Mouse (Mus musculus) small intestine, adult 2 months (tissue): ENCODE data around the gene Primpol. TPM values are rescaled to one million over a fixed set of nuclear protein-coding genes. Genes with fewer than 3 reads are reported as not detected.

Experiments
- H3K27ac ChIP-seq: fragments of 200-500 bp; 2 replicates; pipeline ENCODE4 v1.5.1; 2012; ENCODE audit warnings: low read depth, low read length, control low read depth, inconsistent platforms; ENCODE audit not compliant: insufficient read depth
- H3K27me3 ChIP-seq: fragments of 200-500 bp; 2 replicates; pipeline ENCODE4 v1.6.1; 2012; ENCODE audit warnings: mild to moderate bottlenecking, moderate library complexity, low read length, inconsistent platforms; ENCODE audit not compliant: control insufficient read depth, insufficient read depth
- H3K36me3 ChIP-seq: fragments of 200-500 bp; 2 replicates; pipeline ENCODE4 v1.6.1; 2012; ENCODE audit warnings: mild to moderate bottlenecking, low read length, control low read depth, inconsistent platforms; ENCODE audit not compliant: control insufficient read depth, insufficient read depth
- H3K4me1 ChIP-seq: fragments of 200-500 bp; 2 replicates; pipeline ENCODE4 v1.6.1; 2012; ENCODE audit warnings: low read length, inconsistent platforms, mixed read lengths; ENCODE audit not compliant: control insufficient read depth, insufficient read depth, insufficient read length
- H3K4me3 ChIP-seq: fragments of 200-500 bp; 2 replicates; pipeline ENCODE4 v1.5.1; 2012; ENCODE audit warnings: low read depth, mild to moderate bottlenecking, control low read depth, inconsistent platforms, low read length, moderate library complexity
- CTCF ChIP-seq: fragments of 200-500 bp; IDR thresholded peaks from 2 replicates; pipeline ENCODE4 v1.5.1; 2012; ENCODE audit warnings: low read depth, mild to moderate bottlenecking, control low read depth, inconsistent platforms, low read length, moderate library complexity, mixed read lengths; ENCODE audit not compliant: insufficient replicate concordance, insufficient read length; ENCODE audit errors: extremely low read depth
- POLR2A ChIP-seq: fragments of 200-500 bp; IDR thresholded peaks from 2 replicates; pipeline ENCODE4 v1.6.1; 2012; ENCODE audit warnings: low read depth, mild to moderate bottlenecking, control low read depth, inconsistent platforms, low read length, moderate library complexity
- WGBS: fragments of 180-500 bp; shearing (Covaris S2); methylation state at CpG from one replicate; pipeline ENCODE4 v1.1.7; 2018; 5-methylcytosine and 5-hydroxymethylcytosine counted together
- polyA plus RNA-seq: library from polyadenylated mRNA; depleted of rRNA; stranded (reverse); fragments of >200 nt; gene quantifications from 2 replicates; pipeline ENCODE4 v1.2.3, GENCODE M21; 2012

Primpol gene
- polyA plus RNA-seq, 1 experiment, result 0.79 TPM

- no peak for TF ChIP-seq POLR2A
- no peak for TF ChIP-seq CTCF
- no peaks in the 10 kb centered on the region for H3K36me3 ChIP-seq
- no peak overlapping the region for H3K4me3 ChIP-seq
- WGBS, result 69% methylated on average over 11 of the region's 11 CpGs
- no peaks in the 10 kb centered on the region for H3K27me3 ChIP-seq
- no peaks in the 10 kb centered on the region; the same call in none of the 2 replicates for H3K4me1 ChIP-seq
- H3K27ac ChIP-seq, result no peak overlapping the region
These were observed 70.4 kb downstream of the Primpol start for GRCm38 (mm10) chr8:46546431-46547176.

DNA sequence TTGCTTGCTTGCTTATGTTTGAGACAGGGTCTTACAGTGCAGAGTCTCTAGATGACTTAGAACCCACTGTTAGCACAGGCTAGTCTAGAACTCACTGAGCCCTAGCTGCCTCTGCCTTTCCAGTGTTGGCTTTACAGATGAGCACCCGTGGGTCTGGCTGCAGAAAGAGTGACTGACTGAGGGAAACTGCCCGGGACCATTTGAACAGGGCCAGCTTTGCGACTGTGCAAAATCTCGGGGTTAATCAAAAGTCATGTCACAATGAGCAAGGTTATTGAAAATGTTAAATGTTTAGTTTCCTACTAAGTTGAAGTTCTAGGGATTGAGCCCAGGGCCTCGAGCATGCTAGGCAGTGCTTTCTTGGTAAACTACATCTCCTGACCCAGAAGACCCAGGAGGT, 71.2 kb downstream of the Primpol start:
- Histone ChIP-seq H3K27me3 (no peaks in the 10 kb centered on the region), H3K4me3 (no peak overlapping the region), H3K36me3 (no peaks in the 10 kb centered on the region), H3K4me1 (no peaks in the 10 kb centered on the region; the same call in none of the 2 replicates), H3K27ac (no peak overlapping the region)
- WGBS, result 81% methylated on average over 5 of the region's 5 CpGs
- TF ChIP-seq CTCF (no peak), POLR2A (no peak)

DNA sequence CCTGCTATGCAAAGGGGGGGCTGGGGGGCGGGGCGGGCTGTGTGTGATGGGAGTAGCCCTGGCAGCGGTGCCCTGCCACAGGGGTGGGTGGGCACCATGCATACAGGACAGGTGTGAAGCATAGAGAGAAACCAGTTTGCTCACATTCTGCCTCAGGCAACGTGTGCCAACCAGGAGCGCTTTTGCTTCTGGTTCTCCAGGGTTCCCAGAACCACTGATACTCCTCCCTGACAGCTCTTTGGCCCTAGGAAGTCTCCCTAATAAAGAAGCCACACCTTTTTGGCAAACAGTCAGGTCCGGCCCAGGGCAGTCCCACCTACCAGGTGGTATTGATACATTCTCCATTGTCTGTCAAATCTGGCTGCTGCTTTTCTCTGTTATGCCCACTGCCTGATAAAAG, 73.3 kb downstream of the Primpol start:
- TF ChIP-seq POLR2A (no peak), CTCF (no peak)
- no peaks in the 10 kb centered on the region for H3K36me3 ChIP-seq
- H3K4me3 ChIP-seq, result no peak overlapping the region
- H3K4me1 ChIP-seq, result no peaks in the 10 kb centered on the region; the same call in none of the 2 replicates
- no peaks in the 10 kb centered on the region for H3K27me3 ChIP-seq
- WGBS, result 24% methylated on average over 6 of the region's 6 CpGs
- no peak overlapping the region for H3K27ac ChIP-seq

DNA sequence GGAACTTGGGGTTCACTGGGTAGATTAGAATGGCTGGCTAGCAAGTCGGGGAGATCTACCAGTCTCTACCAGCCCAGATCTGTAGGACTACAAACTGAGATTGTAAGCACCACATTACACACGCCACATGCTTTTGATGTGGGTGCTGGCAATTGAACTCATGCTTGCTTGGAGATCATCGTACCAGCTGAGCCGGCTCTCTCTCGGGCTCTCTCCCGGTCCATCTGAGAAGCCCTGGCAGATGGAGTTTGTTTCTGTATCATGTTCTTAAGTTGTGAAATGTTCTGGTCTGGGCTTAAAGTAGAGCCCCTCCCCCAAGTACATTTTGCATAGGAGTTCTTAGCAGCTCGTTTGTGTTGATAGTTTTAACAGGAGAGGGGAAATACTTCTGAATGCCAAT, 73.8 kb downstream of the Primpol start:
- no peaks in the 10 kb centered on the region; the same call in none of the 2 replicates for H3K4me1 ChIP-seq
- WGBS, result 31% methylated on average over 7 of the region's 7 CpGs
- no peaks in the 10 kb centered on the region for H3K36me3 ChIP-seq
- H3K27me3 ChIP-seq, result no peaks in the 10 kb centered on the region
- no peak overlapping the region for H3K27ac ChIP-seq
- no peak overlapping the region for H3K4me3 ChIP-seq
- TF ChIP-seq CTCF (no peak), POLR2A (no peak)

- 17% methylated on average over 5 of the region's 5 CpGs for WGBS
These were observed 77.3 kb downstream of the Primpol start for GRCm38 (mm10) chr8:46539701-46540100.

DNA sequence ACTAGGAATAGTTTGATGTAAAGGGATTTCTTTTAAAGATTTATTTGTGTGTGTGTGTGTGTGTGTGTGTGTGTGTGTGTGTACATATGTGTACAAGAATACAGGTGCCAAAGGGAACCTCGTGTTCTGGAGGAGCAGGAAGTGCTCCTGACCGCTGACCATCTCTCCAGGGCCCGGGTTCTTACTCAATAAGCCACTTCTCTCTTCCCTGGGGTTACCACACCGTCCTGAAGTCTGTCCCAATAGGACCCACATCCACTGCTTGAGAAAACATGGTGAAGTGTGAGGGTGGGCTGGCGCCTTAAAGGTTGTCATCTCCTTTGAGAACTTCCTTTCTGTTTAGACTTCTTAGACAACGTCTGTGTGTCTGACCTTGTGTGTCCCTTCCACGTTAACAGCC, 83.1 kb downstream of the Primpol start:
- no peak overlapping the region for H3K4me3 ChIP-seq
- no peak overlapping the region for H3K27ac ChIP-seq
- no peaks in the 10 kb centered on the region for H3K4me1 ChIP-seq
- TF ChIP-seq POLR2A, result no peak
- no peak for TF ChIP-seq CTCF
- peaks cover 41% of the 10 kb centered on the region for H3K36me3 ChIP-seq
- no peaks in the 10 kb centered on the region for H3K27me3 ChIP-seq
- WGBS, result 80% methylated on average over 7 of the region's 7 CpGs

More at GRCm38 (mm10) chr8:46539701-46540100, 77.3 kb downstream of the Primpol start:
- Histone ChIP-seq H3K4me1 (no peaks in the 10 kb centered on the region; the same call in none of the 2 replicates), H3K27ac (no peak overlapping the region), H3K4me3 (no peak overlapping the region), H3K27me3 (no peaks in the 10 kb centered on the region), H3K36me3 (peaks cover 10% of the 10 kb centered on the region)
- TF ChIP-seq CTCF (no peak), POLR2A (no peak)

DNA sequence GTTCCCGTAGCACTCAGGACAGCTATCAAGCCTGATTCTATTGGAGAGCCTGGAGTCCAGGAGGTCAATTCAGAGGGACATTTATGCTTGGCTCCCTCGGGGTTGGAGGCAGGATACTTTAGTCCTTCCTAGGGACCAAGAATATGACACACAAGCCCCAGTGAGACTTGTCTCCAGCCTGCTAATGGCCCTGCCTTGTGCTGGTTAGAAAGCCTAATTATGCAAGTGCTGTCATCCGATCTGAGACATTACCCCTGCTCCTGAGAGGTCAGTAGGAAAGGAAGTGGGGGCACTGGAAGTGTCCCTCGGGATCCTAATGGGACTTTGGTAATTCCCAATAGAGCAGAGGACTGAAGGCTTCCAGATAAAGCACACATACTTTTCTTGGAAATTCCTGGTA, 86.5 kb downstream of the Primpol start:
- Histone ChIP-seq H3K27me3 (no peaks in the 10 kb centered on the region), H3K4me3 (no peak overlapping the region), H3K27ac (no peak overlapping the region), H3K36me3 (peaks cover 48% of the 10 kb centered on the region), H3K4me1 (peaks cover 5% of the 10 kb centered on the region; the same call in 1 of the 2 replicates)
- no peak for TF ChIP-seq POLR2A
- TF ChIP-seq CTCF, result no peak
- WGBS, result 68% methylated on average over 4 of the region's 4 CpGs

GRCm38 (mm10) chr8:46529508-46529907, 87.5 kb downstream of the Primpol start:
- no peak overlapping the region for H3K27ac ChIP-seq
- no peaks in the 10 kb centered on the region for H3K27me3 ChIP-seq
- H3K4me3 ChIP-seq, result no peak overlapping the region
- peaks cover 5% of the 10 kb centered on the region; the same call in 1 of the 2 replicates for H3K4me1 ChIP-seq
- peaks cover 46% of the 10 kb centered on the region for H3K36me3 ChIP-seq
- WGBS, result 80% methylated on average over 4 of the region's 4 CpGs
- no peak for TF ChIP-seq POLR2A
- no peak for TF ChIP-seq CTCF
